Mouse (Mus musculus) brain, adult 10 weeks (tissue): Measurements from ENCODE around the gene Eif2b2. TPM values are rescaled to one million over a fixed set of nuclear protein-coding genes. Genes with fewer than 3 reads are reported as not detected.

Source experiments
- polyA plus RNA-seq: library from polyadenylated mRNA; stranded (reverse); fragments of 350-450 nt; fragmentation: Illumina TruSeq; extraction: RNeasy Lipid Tissue Mini Kit (QIAGEN cat#74804); gene quantifications from one replicate; pipeline ENCODE4 v1.2.3, GENCODE M21; 2015; ENCODE audit warnings: low read depth, low replicate concordance

Eif2b2 gene
- polyA plus RNA-seq = 64.8 TPM

GRCm38 (mm10) chr12:85219236-85219904 is at the start of gene Eif2b2:
Eif2b2 (plus strand) TSS chr12:85219481.

GRCm38 (mm10) chr12:85177740-85178239 is 41.5 kb upstream of the Eif2b2 start, which contains the start of gene Pgf:
Pgf (minus strand) TSS chr12:85177790.

GRCm38 (mm10) chr12:85270319-85270718 is 51.0 kb downstream of the Eif2b2 start, which contains the start of gene Mlh3:
Mlh3 (minus strand) TSS chr12:85270599.

Other genes starting within 250 kb of the Eif2b2 start
- 57.0 TPM for gene Fcf1, start 248.6 kb upstream of the Eif2b2 start, polyA plus RNA-seq
- gene Arel1, start 248.6 kb upstream of the Eif2b2 start, polyA plus RNA-seq = 70.1 TPM
- gene Ylpm1, start 223.2 kb upstream of the Eif2b2 start, polyA plus RNA-seq = 67.7 TPM
- gene Prox2, start 108.7 kb upstream of the Eif2b2 start, polyA plus RNA-seq = 1.4 TPM
- gene Dlst, start 108.6 kb upstream of the Eif2b2 start, polyA plus RNA-seq = 147 TPM
- gene Rps6kl1, start 68.2 kb upstream of the Eif2b2 start, polyA plus RNA-seq = 24.5 TPM
- 4.8 TPM for gene Pgf, start 41.7 kb upstream of the Eif2b2 start, polyA plus RNA-seq
- 16.3 TPM for gene Mlh3, start 51.1 kb downstream of the Eif2b2 start, polyA plus RNA-seq
- 77.3 TPM for gene Acyp1, start 69.0 kb downstream of the Eif2b2 start, polyA plus RNA-seq
- gene Zc2hc1c, start 69.1 kb downstream of the Eif2b2 start, polyA plus RNA-seq = 1.7 TPM
- gene Nek9, start 119.9 kb downstream of the Eif2b2 start, polyA plus RNA-seq = 28.4 TPM
- gene Tmed10, start 155.4 kb downstream of the Eif2b2 start, polyA plus RNA-seq = 179 TPM